In the genomic region with DNA sequence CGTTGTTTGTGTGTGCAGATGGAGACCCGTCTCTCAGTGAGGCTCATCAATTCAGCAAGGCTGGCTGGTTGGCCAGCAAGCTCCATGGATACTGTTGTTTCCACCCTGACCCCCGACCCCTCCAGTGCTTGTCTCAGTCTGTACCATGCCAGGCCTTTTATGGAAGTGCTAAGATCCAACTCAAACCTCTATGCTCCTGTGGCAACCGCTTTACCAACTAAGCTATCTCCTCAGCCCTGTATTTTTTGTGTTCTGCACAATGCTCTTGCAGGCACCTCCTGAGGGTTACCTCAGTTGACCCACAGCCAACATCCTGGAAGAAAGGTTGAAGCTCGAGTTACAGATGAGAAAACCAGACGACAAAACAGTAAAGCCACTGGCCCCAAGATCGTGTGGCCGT, we compare ENCODE assay signal across 22 mouse cellular contexts.
A peak's percentile ranks its signal among the peaks of the same experiment; 100 is the strongest.
DNase-seq lines count a peak whose midpoint lies in the region; ATAC-seq lines count a peak whose summit lies in the region.
"Had no signal": no experiment of that assay in that cellular context is flagged by ENCODE, and none has a peak within 500 bp of the region (broad histone marks: within the 10 kb centered on the region; RNA-seq: fewer than 3 reads in every experiment).

No protein-coding gene starts in this region.

- H3K4me1 ChIP-seq in kidney, embryonic 15.5 days, result 0 out of 2 replicates have a peak, but pooled peaks cover 11% of the 10 kb centered on the region
- peaks cover 11% of the 10 kb centered on the region; the same call in 1 of the 2 replicates for H3K4me1 ChIP-seq in neural tube, embryonic 15.5 days
- peaks cover 16% of the 10 kb centered on the region for H3K4me1 ChIP-seq in hindbrain, embryonic 12.5 days
- H3K4me1 ChIP-seq in neural tube, embryonic 13.5 days (replicated peaks), result peaks cover 13% of the 10 kb centered on the region
- H3K4me1 ChIP-seq: heart, embryonic 15.5 days; limb, embryonic 15.5 days; lung, embryonic 15.5 days; megakaryocyte, embryonic 14.5 days had no signal

- no peaks in the 10 kb centered on the region for H3K36me3 ChIP-seq in kidney, embryonic 15.5 days
- H3K36me3 ChIP-seq in neural tube, embryonic 15.5 days, result no peaks in the 10 kb centered on the region
- H3K36me3 ChIP-seq in hindbrain, embryonic 12.5 days, result no peaks in the 10 kb centered on the region
- H3K36me3 ChIP-seq in neural tube, embryonic 13.5 days, result no peaks in the 10 kb centered on the region
- H3K36me3 ChIP-seq: heart, embryonic 15.5 days; limb, embryonic 15.5 days; lung, embryonic 15.5 days had no signal

- no peak overlapping the region for H3K4me2 ChIP-seq in kidney, embryonic 15.5 days
- H3K4me2 ChIP-seq in neural tube, embryonic 15.5 days, result no peak overlapping the region
- 0 out of 2 replicates have a peak overlapping the region, but pooled peaks have one; percentile 7 for H3K4me2 ChIP-seq in hindbrain, embryonic 12.5 days (replicated peaks)
- H3K4me2 ChIP-seq in neural tube, embryonic 13.5 days, result no peak overlapping the region
- H3K4me2 ChIP-seq: heart, embryonic 15.5 days; limb, embryonic 15.5 days; lung, embryonic 15.5 days had no signal

- H3K27ac ChIP-seq in kidney, embryonic 15.5 days, result 0 out of 2 replicates have a peak overlapping the region, but pooled peaks have one; percentile 30
- H3K27ac ChIP-seq in neural tube, embryonic 15.5 days (replicated peaks), result no peak overlapping the region
- no peak overlapping the region for H3K27ac ChIP-seq in hindbrain, embryonic 12.5 days
- H3K27ac ChIP-seq in neural tube, embryonic 13.5 days (replicated peaks), result no peak overlapping the region
- H3K27ac ChIP-seq: heart, embryonic 15.5 days; left cerebral cortex, adult 2 months; limb, embryonic 15.5 days; liver, embryonic 14.5 days; lung, embryonic 15.5 days had no signal

- DNase-seq in kidney, adult 11 months, result no peak
- peak; percentile 18 for DNase-seq in neural tube, embryonic 10.5 days (ENCODE audit: extremely low spot score, low spot score)
- DNase-seq in frontal cortex, adult 2 months (ENCODE audit: extremely low spot score in 1 of 2, low spot score in 1 of 2), result no peak
- no peak for DNase-seq in layer of hippocampus, adult 18-20 months (ENCODE audit: low spot score in 2 of 2)
- DNase-seq: cerebellum, adult 11-12 months; cerebellum, postnatal 10 days; forebrain, postnatal 0 days; heart, postnatal 36 days; kidney, adult 9 months; lung, postnatal 36 days; right cerebral cortex, postnatal 25 days had no signal

- no peak overlapping the region for H3K9ac ChIP-seq in kidney, embryonic 15.5 days
- H3K9ac ChIP-seq in neural tube, embryonic 15.5 days (replicated peaks), result no peak overlapping the region
- no peak overlapping the region for H3K9ac ChIP-seq in hindbrain, embryonic 12.5 days
- H3K9ac ChIP-seq in neural tube, embryonic 13.5 days, result no peak overlapping the region
- H3K9ac ChIP-seq: forebrain, postnatal 0 days; heart, embryonic 15.5 days; limb, embryonic 15.5 days; liver, embryonic 14.5 days; lung, embryonic 15.5 days had no signal

- no peaks in the 10 kb centered on the region for H3K9me3 ChIP-seq in kidney, embryonic 15.5 days (replicated peaks)
- no peaks in the 10 kb centered on the region for H3K9me3 ChIP-seq in neural tube, embryonic 15.5 days (replicated peaks)
- no peaks in the 10 kb centered on the region for H3K9me3 ChIP-seq in hindbrain, embryonic 12.5 days (replicated peaks)
- H3K9me3 ChIP-seq in neural tube, embryonic 13.5 days, result no peaks in the 10 kb centered on the region
- H3K9me3 ChIP-seq: heart, embryonic 15.5 days; limb, embryonic 15.5 days; lung, embryonic 15.5 days had no signal

- peak; percentile 71; the same call in 1 of the 2 replicates for ATAC-seq in kidney, embryonic 15.5 days (replicated peaks; ENCODE audit: low FRiP score)
- no peak for ATAC-seq in neural tube, embryonic 15.5 days (ENCODE audit: low FRiP score)
- ATAC-seq in hindbrain, embryonic 12.5 days (ENCODE audit: low FRiP score), result 0 out of 2 replicates have a peak, but pooled peaks have one; percentile 26
- 0 out of 2 replicates have a peak, but pooled peaks have one; percentile 19 for ATAC-seq in neural tube, embryonic 13.5 days (ENCODE audit: low read depth)
- ATAC-seq: forebrain, postnatal 0 days had no signal

- H3K27me3 ChIP-seq in kidney, embryonic 15.5 days, result no peaks in the 10 kb centered on the region
- H3K27me3 ChIP-seq in neural tube, embryonic 15.5 days (replicated peaks), result no peaks in the 10 kb centered on the region
- no peaks in the 10 kb centered on the region for H3K27me3 ChIP-seq in hindbrain, embryonic 12.5 days
- H3K27me3 ChIP-seq in neural tube, embryonic 13.5 days, result no peaks in the 10 kb centered on the region
- H3K27me3 ChIP-seq: heart, embryonic 15.5 days; limb, embryonic 15.5 days; lung, embryonic 15.5 days; megakaryocyte, embryonic 14.5 days had no signal

- no peak overlapping the region for H3K4me3 ChIP-seq in kidney, embryonic 15.5 days (replicated peaks)
- H3K4me3 ChIP-seq in neural tube, embryonic 15.5 days (replicated peaks), result no peak overlapping the region
- no peak overlapping the region for H3K4me3 ChIP-seq in hindbrain, embryonic 12.5 days
- no peak overlapping the region for H3K4me3 ChIP-seq in neural tube, embryonic 13.5 days
- H3K4me3 ChIP-seq: heart, embryonic 15.5 days; left cerebral cortex, adult 2 months; limb, embryonic 15.5 days; lung, embryonic 15.5 days; myocyte had no signal

- WGBS in kidney, embryonic 15.5 days, result 31% methylated on average over 8 of the region's 8 CpGs
- 37% methylated on average over 8 of the region's 8 CpGs for WGBS in neural tube, embryonic 15.5 days
- WGBS in hindbrain, embryonic 12.5 days, result 30% methylated on average over 8 of the region's 8 CpGs
- 37% methylated on average over 8 of the region's 8 CpGs for WGBS in neural tube, embryonic 13.5 days
